Mouse (Mus musculus): ENCODE results near the gene Tfdp2. TPM values are rescaled to one million over a fixed set of nuclear protein-coding genes. Genes with fewer than 3 reads are reported as not detected.
A peak's percentile ranks its signal among the peaks of the same experiment; 100 is the strongest.

Tfdp2 gene
- total RNA-seq, 2 experiments from 2014 or later: 12.2 to 21.4 TPM

DNA sequence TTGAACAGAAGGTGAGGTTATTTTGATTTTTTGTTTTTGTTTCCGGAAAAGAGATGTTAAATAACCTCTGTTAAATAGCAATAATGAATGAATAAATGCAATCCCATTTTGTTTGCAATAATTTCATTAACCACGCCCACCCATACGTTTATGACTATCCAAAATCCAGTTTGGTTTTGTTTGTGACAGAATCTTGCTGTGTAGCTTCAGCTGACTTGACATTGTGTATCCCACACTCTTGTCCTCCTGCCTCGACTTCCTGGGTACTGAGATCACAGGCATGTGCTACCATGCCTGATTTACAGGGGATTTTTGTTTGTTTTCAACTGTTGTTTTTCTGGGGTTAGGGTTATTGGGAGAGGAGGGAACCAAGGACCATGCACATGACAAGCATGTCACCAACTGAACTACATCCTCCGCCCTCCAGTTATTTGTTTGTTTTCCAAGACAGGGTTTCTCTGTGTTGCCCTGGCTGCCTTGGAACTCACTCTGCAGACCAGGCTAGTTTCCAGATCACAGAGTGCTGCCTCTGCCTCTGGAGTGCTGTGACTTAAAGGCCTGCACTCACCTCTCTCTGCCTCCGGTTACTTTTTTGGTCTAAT is 169.3 kb downstream of the Tfdp2 start:
- ATAC-seq (ENCODE audit: poor library complexity, severe bottlenecking): no peak

DNA sequence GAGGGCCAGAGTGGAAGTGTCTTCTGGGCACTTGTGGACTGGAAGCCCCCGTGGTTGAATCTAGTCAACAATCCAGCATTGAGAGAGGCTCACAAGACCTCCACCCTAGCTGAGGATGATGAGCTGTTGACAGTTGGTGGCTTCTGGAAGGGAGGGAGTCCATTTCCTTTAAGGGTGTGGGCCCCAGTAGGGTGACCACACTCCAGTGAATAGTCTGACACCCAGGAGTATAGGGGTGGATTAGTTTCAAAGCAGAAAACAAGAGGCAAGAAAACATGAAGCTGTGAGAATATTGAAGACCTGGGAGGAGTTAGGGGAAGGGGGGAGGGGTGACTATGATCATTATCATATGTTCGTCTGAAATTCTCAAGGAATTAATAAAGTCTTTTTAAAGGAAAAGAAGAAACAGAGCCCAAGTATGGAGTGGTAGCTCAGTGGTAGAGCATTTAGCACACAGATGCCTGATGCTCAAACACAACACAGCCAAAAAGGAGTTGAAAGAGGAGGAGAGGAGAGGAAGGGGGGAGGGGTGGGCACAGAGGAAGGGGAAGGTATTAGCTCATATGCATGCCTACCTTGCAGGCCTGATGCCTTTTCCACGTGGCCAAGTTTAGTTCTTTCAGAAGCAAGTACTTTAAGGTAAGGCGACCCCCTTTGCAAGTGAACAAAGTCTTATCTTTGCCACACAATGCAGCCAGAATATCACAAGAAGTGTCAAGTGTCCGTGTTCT is 173.7 kb downstream of the Tfdp2 start:
- peak; percentile 44 for ATAC-seq (ENCODE audit: poor library complexity, severe bottlenecking)

DNA sequence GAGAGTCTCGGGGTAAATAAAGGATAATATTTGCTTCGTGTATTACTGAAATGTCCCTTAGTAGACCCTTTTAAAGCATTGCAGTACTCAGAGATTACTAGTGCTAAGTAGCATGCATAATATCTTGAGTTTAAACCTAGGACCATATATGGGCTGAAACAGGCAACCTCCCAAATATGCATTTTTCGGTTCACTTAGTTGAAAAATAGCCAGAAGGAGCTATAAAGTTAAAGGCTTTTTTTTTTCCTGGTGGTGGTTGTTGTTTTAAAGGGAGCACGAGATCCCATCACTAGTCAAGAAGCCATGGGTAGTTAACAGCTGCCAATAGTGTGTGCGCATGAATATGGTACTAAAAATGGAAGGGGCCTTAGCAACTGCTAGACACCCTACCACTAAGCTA is 175.0 kb downstream of the Tfdp2 start:
- ATAC-seq (ENCODE audit: poor library complexity, severe bottlenecking): no peak

Other genes starting within 250 kb of the Tfdp2 start
- gene Xrn1, start 241.5 kb upstream of the Tfdp2 start, total RNA-seq (2015): 28.8 and 29.3 TPM in 2 replicates
- gene Xrn1, start 241.5 kb upstream of the Tfdp2 start, total RNA-seq (2017): 41.5 and 56.5 TPM in 2 replicates
- gene Gk5, start 76.9 kb upstream of the Tfdp2 start, total RNA-seq (2015): 2.4 and 3.9 TPM in 2 replicates
- 3.6 and 3.7 TPM in 2 replicates for gene Gk5, start 76.9 kb upstream of the Tfdp2 start, total RNA-seq (2017)
- 226 and 247 TPM in 2 replicates for gene Atp1b3, start 168.2 kb downstream of the Tfdp2 start, total RNA-seq (2015)
- 120 and 135 TPM in 2 replicates for gene Atp1b3, start 168.2 kb downstream of the Tfdp2 start, total RNA-seq (2017)

Data from megakaryocyte, adult 5-6 weeks (primary cell).